Mouse (Mus musculus) gastrocnemius, adult 2 months (tissue): ENCODE results near the gene Tmem35b. TPM values are rescaled to one million over a fixed set of nuclear protein-coding genes. Genes with fewer than 3 reads are reported as not detected.

Experiments used
- DNase-seq: peaks from one replicate; pipeline ENCODE4 v3.0.0; 2022
- H3K27ac ChIP-seq: fragments of 200-600 bp; 2 replicates; pipeline ENCODE4 v1.8.1; 2022; ENCODE audit warnings: mild to moderate bottlenecking
- H3K4me3 ChIP-seq: fragments of 200-600 bp; 2 replicates; pipeline ENCODE4 v1.8.1; 2022; ENCODE audit warnings: mild to moderate bottlenecking, moderate library complexity
- CTCF ChIP-seq: fragments of 200-600 bp; IDR thresholded peaks from 2 replicates; pipeline ENCODE4 v1.8.1; 2022; ENCODE audit warnings: antibody characterized with exemption, mild to moderate bottlenecking, moderate library complexity
- intact Hi-C: fragments of 180-260 bp; cut with DNase I; formaldehyde crosslinking; loops from one replicate; pipeline ENCODE4 v1.15.1; 2025
- total RNA-seq, 2 experiments: library from RNA; stranded (reverse); gene quantifications; 2 replicates each; pipeline ENCODE4 v1.2.3; 2021

The Tmem35b gene
- total RNA-seq, 2 experiments from 2014 or later = 0.87 to 1.4 TPM

DNA sequence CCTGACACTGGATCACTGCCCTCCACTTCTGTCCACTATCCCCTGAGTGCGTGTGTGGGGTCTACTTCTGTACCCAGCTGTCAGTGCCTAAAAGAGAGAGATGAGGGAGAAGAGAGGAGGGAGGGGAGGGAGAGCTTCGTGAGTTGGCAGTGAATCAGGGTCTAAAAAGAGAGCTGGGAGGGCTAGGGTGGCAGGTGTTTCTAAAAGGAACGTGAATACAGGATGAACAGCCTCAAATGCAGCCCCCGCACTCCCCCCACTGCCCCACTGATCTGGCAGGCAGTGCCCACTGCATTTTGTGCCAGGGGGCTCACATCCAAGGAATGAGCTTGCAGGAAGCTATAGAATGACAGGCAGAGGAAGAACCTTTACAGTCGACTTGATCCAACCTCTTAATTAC, 47.4 kb downstream of the Tmem35b start:
- intact Hi-C loops = no loop called here
- TF ChIP-seq CTCF = no peak
- no peak overlapping the region for H3K27ac ChIP-seq
- H3K4me3 ChIP-seq = no peak overlapping the region
- DNase-seq = no peak

DNA sequence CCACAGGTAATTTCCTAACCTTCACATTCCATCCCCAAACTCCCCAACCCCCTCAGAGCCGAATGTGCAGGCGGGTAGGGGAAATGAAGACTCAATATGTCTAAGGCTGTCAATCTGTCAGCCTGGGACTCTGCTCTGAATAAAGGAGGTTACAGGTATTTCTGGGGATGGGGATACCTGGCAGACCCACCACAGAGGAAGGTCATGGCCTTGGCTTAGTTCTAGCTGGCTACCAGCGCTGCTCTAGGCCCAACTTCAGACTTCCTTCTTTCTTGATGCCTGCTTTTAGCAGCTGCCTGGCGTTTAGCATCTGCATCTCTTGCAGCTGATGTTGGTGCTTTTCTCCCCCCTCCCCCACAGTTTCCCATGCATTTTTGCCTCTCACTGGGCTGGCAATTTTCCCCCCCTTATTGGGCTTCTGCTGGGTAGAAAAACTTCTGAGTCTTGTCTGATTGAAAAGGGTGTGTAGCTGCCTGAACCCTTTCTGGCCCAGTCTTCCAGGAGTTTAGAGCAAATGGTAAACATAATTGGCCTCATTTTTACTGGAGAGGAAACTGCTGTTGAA, 47.9 kb downstream of the Tmem35b start:
- no peak for TF ChIP-seq CTCF
- no peak for DNase-seq
- Histone ChIP-seq H3K27ac (no peak overlapping the region), H3K4me3 (no peak overlapping the region)
- intact Hi-C loops = no loop called here

DNA sequence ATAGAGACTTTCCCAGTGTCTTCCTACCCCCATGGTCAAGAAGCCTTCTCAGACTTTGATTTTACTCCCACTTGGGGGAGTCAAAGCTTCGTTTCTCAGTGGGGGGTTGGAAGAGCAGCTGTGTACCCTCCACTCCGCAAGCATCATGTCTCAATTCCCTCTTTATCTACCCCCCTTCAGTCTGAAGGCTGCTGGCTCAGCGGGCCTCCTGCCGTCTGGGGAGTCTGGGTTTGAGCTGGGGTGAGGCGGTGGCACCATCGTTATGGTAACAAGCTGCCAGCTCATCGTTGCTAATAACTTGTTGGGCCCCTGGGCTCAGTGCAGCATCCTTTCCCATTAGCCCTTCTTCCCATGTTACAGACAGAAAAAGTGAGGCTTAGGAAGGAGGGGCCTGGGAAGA, 48.6 kb downstream of the Tmem35b start:
- Histone ChIP-seq H3K27ac (no peak overlapping the region), H3K4me3 (no peak overlapping the region)
- no peak for DNase-seq
- intact Hi-C loops = no loop called here
- no peak for TF ChIP-seq CTCF

DNA sequence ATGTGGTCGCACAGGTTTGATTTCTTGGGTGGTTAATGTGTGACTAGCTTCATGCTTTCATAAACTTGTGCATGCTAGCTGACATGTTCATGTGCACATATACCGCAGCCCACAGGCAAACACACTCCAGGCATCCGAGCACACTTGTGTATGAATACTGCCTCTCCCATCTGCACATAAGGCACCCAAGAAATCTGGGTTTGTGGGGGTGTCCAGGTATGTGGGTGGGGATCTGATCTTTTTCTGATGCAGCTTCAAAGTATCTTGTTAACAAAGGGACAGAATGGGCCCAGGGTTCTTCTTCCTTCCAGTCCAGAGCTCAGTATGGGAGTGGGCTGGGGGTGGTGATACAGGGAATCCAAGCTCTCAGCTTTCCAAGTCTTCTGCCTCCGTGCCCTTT, 49.1 kb downstream of the Tmem35b start:
- no peak for DNase-seq
- no peak overlapping the region for H3K4me3 ChIP-seq
- H3K27ac ChIP-seq = no peak overlapping the region
- intact Hi-C loops = no loop called here
- TF ChIP-seq CTCF = no peak

DNA sequence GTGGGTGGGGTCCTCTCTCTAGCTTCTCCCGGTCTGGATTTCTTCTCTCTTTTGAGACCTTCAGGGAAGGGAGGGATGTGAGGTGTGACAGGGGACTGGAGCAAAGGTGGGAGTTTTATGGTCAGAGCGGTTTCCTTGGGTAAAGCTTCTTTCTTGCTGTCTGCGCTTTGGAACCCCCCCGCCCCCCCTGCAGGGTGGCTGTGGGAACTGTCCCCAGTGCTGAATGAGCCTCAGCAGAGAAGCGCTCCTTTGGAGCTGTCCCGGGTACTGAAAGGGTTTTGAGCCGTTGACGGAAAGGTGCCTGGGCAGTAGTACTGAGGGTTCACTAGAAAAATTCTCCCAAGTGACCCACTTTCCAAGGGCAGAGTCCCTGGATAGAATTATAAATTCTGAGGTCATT, 50.0 kb downstream of the Tmem35b start:
- DNase-seq = peak; percentile 51
- intact Hi-C loops = no loop called here
- no peak overlapping the region for H3K27ac ChIP-seq
- no peak for TF ChIP-seq CTCF
- H3K4me3 ChIP-seq = no peak overlapping the region

DNA sequence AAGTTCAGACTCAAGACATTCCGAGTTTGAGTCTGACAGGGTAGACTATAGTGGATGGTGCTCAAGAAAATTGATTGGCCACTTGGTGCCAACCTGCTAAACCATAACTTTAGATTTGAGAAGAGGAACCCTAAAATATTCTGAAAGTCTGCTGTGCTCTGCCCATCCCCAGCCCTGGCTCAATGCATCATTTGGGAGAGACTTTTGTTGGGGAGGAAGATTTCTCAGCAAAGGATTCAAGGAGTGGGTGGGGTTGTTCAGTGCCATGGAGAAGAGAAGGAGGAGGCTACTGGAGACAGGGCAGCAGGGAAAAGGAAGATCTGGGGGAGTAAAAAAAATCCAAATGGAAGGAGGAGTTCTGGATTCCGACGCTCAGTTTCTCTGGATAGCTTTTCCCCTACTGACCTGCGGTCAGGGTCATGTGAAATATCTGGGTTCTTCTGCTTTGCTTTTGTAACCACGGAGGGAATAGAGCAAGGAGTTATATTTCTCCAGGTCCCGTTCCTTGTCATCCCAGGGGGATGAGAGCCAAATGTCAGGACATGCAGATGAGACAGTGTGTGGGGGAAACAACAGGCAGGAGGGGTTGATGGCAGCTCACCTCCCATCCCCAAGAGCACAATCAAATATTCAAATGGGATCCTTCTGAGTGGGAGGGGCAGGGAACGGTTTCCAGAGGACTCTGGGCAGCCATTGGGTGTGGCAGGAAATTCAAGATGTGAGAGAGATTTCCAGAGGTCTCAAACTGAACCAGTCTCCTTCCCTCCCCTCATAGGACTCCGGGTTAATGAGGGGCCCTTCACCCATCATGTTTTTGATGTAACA, 50.8 kb downstream of the Tmem35b start:
- no peak for DNase-seq
- intact Hi-C loops = no loop called here

DNA sequence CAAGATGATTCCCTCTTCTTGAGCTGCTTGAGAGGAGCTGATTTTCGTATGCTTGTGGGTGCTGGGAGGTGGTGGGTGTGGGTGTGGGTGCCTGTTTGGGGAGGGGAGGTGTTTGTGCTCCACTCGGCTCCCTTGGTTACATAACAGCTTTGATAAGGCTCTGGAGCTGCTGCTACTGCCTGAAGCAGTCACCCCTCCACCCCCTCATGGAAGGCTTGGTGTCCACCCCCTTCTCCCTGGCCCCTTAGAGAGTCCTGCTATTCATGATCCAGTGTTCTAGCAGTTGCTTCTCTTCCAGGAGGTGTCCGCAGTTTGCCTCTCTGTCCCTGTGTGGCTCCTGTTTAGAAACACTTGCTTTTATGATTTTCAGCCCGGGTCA, 51.4 kb downstream of the Tmem35b start:
- H3K4me3 ChIP-seq = no peak overlapping the region
- TF ChIP-seq CTCF = no peak
- intact Hi-C loops = no loop called here
- no peak for DNase-seq
- H3K27ac ChIP-seq = no peak overlapping the region

More for the DNA sequence above, 50.8 kb downstream of the Tmem35b start:
- no peak overlapping the region for H3K4me3 ChIP-seq
- no peak for TF ChIP-seq CTCF
- no peak overlapping the region for H3K27ac ChIP-seq

DNA sequence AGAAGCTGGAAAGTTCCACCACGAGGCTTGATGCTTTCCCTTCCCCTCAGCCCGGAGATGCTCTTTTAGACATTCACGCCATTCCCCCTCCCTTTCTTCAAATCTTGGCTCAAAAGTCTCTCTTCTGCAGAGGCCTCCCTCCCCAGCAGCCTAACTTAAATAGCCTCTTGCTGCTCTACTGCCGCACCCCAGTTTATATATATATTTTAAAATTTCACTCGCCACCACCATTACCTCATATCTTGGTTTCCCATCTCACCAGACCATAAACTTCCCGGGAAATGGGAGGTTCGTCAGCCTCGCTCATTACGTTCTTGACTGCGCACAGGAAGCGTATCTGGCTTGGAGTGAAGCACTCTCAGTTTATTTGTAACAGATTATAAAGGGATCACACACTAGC, 54.5 kb downstream of the Tmem35b start:
- TF ChIP-seq CTCF = no peak
- no peak overlapping the region for H3K27ac ChIP-seq
- intact Hi-C loops = no loop called here
- DNase-seq = no peak
- H3K4me3 ChIP-seq = no peak overlapping the region

DNA sequence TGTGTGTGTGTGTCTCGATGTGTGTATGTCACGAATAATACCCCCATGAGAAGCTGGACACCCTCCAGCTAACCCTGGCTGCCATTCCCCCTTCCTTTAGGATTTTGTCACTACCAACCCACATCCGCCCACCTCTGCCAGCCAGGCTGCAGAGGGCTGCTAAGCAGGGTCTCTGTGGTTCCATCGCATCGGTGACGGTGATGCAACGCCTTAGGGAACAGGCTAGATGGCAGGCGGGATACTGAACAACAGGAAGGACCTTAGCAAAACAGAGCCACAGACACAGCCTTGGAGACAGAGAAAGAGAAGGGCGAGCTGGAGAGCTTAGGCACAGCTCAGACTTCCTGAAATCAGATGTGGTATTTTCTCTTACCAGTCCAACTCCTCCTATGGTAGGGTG, 55.2 kb downstream of the Tmem35b start:
- DNase-seq = no peak
- H3K4me3 ChIP-seq = no peak overlapping the region
- intact Hi-C loops = no loop called here
- no peak for TF ChIP-seq CTCF
- H3K27ac ChIP-seq = no peak overlapping the region

Other genes with a start within 250 kb of the Tmem35b start
- gene Zmym4, start 155.6 kb upstream of the Tmem35b start, total RNA-seq = 10 to 100 TPM; 18.0 to 19.8 TPM
- 10 to 100 TPM; 63.4 to 83.0 TPM for gene Sfpq, start 102.4 kb upstream of the Tmem35b start, total RNA-seq
- gene Zmym1, start 62.5 kb upstream of the Tmem35b start, total RNA-seq = 1 to 10 TPM; 6.0 to 6.3 TPM
- 1 to 10 TPM; 3.2 to 7.2 TPM for gene Zmym6, start 46.3 kb upstream of the Tmem35b start, total RNA-seq
- gene Dlgap3, start 45.5 kb downstream of the Tmem35b start, total RNA-seq = not detected
- 10 to 100 TPM; 31.9 to 36.5 TPM for gene Smim12, start 120.1 kb downstream of the Tmem35b start, total RNA-seq
- gene Gja4, start 190.3 kb downstream of the Tmem35b start, total RNA-seq = 1 to 10 TPM; 3.4 to 5.2 TPM
- not detected for gene Gjb3, start 207.2 kb downstream of the Tmem35b start, total RNA-seq
- not detected for gene Gjb4, start 230.4 kb downstream of the Tmem35b start, total RNA-seq
- gene Gjb5, start 234.5 kb downstream of the Tmem35b start, total RNA-seq = not detected